Mouse (Mus musculus) thymus, postnatal 10 days (tissue): ENCODE data around the gene Slc16a3.

Source experiments
- DNase-seq, 2 experiments: peaks; one replicate each; pipeline ENCODE4 v3.0.0; 2021; ENCODE audit warnings: low spot score in 2 of 2

Slc16a3 gene

DNA sequence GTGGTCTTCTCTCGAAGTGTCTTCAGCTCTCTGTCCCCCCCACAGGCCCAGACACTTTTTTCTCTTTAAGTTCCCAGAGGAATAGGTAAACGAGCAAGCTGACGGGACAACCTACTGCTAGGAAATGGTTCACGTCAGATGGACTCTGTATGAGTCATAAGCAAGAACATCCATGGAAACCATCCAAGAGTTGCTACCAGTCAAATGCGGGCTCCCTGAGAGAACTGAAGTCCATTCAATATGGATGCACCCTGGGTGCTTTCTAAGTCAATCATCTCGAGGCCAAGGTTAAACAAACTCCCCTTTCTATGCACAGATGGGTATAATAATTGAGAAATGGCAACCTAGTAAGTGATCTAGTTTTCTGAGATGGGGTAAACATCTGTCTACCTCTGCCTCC lies 25.0 kb downstream of the Slc16a3 start:
- no peak for DNase-seq

DNA sequence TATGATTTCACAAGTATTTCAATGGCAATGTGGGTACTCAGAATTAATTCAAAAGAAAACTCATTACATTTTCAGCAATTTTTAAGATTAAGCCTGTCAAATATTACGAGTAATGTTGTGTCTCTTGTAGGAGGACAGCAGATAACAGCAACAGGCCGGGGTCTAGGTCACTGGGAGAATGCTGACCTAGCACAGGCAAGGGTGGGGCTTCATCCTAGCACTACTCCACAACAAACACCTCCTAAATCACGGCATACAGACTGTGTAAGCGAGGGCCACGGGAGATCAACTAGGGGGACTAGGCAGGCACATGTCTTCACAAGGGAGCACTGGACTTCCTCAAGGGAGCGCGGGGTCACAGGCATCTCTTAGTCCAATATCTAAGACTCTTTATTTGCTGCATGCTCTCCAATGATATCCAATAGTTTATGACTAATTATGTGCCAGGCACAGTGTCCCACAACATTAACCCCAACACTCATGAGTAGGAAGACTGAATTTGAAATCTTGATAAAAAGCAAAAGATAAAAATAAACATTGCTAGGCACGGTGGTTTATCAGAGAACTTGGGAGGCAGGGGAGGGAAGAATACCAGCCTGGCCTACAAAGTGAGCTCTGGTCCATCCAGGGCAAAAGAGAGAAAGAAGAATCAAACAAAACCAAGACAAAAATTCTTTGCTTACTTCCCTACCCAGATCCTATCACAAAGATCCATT lies 31.6 kb downstream of the Slc16a3 start:
- DNase-seq = no peak

DNA sequence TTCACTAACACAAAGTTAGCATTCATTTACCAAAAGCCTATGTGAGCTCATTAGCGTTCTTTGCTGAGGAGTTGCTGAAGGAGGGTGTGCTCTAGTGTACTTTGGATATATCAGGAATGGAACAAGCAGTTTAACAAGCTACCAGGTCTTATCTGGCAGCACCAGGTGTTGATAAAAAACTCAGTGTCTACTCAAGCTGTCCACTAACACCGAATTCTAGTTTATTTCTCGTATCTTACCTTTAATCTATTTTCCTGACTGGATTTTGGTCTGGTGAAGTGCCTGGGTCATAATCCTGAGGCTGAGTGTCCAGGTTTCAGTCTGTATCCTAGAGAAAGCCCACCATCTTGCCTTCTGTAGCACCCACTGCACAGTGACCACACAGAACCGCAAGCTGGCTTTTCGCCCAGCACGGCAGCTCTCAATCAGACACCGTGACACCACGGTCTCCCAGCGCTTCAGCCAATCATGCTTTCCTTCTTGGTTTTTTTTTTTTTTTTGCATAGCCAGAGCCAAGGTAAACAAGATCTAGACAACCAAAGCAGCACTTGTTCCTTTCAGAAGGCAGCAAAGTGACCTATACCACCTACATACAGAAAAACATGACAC lies 32.3 kb downstream of the Slc16a3 start:
- DNase-seq = no peak

DNA sequence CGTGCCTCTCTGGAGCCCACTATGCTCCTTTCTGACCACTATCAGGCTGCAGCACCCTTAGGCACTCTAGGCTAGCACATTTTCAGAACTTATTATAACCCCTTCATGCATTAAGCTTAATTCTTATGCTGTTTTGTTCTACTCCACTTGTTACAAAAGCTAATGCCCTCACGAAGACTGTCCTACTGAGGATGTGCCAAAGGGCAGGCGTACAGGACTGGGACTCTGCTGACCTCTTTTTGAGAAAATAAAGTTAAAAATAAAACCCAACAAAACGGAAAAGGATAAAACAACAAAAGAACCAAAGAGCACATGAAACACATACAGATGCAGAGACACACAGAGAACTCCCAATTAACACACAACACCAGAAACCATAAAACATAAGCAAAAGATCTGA lies 33.4 kb downstream of the Slc16a3 start:
- no peak for DNase-seq

DNA sequence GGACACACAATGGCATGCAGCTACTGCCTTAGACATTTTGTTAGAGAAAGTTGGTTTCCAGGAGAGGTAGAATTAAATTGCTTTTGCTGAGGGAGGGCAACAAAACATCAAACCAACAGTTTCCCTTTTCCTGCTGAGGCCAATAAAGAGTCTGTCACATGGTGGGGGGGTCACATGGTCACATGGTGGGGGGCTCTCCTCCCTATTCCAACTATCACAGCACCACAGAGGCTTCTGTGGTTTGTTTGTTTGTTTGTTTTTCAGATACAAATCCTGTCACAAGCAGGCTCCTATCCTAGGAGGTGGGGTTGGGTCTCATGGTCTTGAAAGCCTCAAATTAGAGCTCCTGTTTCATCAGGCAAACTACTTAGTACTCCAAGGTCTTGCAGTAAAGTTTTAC lies 34.2 kb downstream of the Slc16a3 start:
- no peak for DNase-seq

DNA sequence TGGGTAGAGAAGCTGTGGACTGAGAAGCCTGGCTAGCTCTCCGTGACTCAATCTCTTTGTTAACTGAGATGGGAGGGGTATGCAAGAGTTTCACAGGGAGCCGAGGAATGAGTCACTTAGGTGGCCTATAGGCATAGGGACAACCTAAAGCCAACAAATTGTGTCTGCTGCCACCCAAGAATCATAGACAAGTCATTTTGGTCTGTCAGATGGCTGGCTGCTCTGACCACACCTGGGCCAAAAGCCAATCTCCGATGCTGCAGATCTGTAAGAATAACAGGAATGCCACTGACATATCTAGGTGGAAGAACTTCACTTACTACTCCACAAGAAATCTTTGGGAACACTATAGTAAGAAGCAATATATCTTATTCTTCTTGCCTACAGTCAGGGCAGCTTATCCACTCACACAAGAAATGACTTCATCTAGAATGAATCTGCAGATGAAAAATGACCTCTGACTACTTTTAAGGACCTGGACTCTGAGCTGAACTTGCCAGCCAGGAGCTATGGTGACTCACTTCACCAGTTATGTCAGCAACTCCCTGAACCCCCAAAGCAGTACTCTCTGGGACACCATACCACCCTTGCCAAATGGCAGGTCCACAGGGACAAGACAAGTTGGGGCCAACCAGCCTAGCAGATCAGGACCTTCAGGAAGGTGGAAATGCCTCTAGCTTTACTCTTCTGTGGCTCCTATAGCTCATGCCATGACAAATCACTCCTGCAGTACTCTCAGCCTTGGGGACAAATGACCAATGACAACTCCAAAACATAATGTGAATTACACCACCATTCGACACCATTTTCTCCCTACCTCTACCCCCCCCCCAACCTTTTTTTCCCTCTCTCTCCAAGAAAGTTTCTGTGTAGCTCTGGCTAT lies 36.4 kb downstream of the Slc16a3 start:
- no peak for DNase-seq

DNA sequence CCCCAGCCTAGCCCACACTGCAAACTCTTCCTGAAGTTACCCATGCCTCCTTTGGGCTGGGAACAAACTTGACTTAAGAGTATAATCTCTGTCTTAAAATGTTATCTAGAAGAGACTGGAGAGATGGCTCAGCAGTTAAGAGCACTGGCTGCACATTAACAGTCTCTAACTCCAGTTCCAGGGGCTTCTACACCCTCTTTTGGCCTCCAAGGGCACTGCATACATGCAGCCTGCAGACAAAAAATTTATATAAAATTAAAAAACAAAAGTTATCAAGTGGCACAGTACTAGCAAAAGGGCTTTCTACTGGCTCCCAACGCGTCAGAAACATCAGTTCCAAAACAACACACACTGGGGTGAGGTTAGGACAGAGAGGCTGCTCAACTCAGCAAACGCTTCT lies 39.3 kb downstream of the Slc16a3 start:
- DNase-seq = no peak

DNA sequence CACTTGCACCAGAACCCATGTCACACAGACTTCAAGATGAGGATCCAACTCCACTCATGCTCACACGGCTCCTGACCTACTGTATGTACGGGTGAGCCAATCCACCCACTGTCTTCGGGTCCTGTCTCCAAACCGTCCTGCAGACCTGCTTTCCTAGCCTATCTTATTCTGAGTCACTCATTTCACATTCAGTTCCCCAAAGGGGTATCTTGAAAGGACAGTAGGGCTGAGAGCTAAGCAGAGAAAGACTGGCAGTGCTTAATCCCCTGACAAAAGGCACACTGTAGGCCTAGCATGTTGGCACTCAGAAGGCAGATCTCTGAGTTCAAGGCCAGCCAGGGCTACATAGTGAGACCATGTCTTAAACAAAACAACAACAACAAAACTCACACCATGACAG lies 40.1 kb downstream of the Slc16a3 start:
- DNase-seq = no peak

DNA sequence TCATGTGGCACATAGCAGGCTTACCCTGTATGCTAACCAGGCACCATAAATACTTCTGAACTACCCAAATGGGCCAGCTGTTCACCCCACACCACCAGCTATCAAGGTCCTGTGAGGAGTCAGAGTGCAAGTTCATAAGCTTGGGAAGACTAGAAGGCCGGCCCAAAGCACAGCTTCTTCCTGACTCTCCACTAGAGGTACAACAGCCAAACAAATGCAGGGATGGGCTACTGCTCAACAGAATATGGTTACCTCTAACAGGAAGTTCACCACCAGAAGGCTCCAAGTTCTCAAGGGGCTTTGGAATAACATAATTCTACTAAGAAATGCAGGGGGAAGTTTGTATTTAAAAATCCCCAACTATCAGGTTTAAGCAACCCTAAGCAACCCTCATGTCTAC lies 41.2 kb downstream of the Slc16a3 start:
- DNase-seq = no peak

DNA sequence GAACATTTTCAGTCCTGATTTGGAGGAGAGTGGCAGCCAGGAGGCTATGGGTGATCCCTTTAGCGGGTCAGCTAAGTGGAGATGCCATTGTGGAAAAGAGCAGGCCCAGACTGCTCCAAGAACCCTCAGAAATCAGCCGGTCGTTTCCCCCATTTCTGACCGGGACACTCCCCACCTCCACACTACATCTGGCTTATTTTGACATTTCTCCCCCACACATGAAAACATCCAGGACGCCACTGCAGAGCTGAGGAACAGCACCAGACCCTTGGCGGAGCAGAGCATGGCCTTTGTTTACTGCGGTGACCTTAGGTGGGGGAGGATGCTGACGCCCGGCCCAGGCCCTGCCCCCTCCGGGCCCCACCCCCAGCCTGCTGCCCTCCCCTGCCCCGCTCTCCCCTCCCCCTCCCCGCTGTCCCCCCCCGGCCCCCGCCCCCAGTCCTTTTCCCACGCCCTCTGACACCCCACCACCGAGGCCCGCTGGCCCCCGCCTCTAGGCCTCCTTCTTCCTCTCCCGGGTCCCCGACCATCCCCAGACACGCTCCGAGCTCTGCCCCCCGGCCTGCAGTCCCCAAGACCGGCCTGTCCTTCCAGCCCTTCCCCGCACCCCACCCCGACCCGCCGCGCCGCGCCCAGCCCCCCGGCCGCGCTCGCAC lies 42.0 kb downstream of the Slc16a3 start:
- DNase-seq = peak; percentile 25 to 37

DNA sequence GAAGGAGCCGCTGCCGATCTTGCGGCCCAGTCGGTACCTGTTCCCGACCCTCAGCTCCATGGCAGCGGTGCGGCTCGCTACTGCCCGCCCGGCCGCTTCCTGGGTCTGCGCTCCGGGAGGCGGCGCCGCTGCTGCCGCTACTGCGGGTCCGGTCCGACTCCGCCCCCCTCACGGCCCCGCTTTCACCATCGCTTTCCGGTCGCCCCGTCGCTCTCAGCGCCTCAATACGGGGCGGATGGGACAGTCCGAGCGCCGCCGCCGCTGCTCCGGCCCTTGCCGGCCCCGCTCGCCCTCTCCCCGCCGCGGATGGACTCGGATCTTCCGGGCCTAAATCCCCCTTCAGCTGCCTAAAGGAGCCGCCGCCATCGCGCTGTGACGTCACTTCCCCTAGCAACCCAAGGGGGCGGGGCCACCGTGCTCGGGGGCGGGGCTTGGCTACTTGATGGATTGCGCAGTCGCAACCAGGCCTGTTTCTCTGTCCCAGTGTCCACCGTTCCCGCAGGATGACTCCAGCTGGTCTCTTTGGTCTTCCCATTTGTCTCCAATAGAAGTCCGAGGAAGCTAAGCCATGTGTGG lies 42.8 kb downstream of the Slc16a3 start, which contains the start of gene Csnk1d:
TSS of gene Csnk1d (minus strand) at position 380 of the 576 bp plus-strand sequence.
- DNase-seq = peak; percentile 94 to 99

DNA sequence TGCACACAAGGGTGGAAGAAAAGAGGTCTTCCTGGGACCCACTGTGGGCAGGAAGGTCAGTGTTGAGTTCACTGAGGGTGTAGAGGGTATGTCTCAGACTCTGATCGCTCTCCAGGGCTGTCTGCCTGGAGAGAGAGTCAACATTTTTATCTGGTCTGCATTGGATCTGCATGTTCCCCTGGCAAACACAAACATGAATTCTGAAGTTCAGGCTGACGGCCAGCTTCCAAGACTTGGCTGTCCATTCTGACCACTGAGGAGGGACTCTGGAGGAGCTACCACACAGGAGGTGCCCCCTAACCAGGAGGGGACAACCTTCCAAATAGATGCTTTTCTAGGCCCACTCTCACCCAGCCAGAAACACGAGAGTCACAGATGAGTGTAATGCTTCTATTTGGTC lies 43.5 kb downstream of the Slc16a3 start:
- DNase-seq = no peak

DNA sequence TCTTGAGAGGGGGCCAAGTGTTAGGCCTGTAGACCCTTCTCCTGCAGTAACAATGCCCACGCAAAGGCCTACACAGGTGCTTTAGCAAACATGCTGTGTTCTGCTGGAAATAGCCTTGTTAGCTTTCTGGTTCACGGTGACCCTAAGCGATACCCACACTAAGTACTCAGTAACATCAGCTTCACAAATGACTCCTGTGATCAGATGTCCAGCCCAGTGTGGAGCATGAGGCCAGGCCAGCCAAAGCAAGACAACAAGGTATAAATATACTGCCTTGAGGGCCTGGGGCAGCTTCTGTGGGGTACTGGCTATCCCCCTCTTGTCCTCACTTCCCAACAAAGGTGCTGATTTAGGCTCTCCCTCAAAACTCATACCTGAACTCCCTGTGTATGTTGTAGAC lies 44.8 kb downstream of the Slc16a3 start:
- DNase-seq = no peak

DNA sequence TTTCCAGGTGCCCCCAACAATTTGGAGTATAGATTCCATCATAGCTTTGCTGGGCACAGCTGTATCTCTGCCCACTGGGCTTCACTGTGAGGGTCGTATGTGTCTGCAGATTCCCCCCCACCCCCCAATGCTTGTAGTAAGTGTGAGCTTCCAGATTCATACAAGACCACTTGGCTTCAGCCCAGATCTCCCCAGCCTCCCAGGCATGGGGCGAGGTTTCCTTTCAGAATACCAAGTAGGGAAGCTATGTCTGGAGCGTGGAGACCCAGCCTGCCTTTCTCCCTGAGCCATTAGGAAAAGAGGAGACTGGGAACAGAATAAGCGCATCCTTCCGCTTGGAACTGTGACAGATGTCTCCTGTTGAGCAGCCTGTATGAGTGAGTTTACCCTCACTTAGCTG lies 45.3 kb downstream of the Slc16a3 start:
- no peak for DNase-seq

DNA sequence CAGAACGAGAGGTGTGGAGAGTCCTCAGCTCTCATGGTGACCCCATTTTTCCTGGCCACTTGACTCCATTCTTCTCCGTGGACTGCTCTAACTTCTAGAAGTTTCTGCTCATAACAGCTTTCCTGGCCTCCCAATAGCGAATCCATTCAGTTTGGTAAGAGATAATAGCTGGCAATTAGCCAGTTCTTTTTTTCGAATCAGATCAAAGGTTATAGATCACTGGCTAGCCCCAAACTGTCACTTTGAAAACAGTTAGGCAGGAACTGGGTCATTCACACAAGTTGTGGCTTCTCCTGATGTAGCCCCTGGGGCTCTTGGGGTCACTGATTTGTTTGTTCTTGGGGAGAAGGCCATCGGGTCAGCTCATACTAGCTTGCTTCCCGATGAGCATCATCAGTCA lies 46.5 kb downstream of the Slc16a3 start:
- DNase-seq = no peak

DNA sequence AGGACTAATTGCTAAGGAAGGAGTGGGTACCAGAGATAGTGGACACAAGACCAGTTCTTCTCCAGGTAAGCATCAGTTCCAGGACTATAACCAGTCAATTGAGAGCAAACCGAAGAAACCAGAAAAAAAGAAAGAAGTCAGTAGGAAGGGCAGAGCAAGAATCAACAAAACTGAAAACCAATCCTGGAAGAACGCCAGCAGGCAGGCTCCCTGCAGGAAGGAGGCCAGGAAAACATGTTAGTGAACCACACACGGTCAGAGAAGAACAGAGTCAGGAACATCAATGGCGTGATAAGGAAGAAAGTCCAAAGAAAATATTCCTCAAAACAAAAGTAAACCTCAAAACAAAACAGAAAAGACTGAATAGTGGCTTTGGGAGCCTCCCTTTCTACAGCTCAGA lies 53.7 kb downstream of the Slc16a3 start:
- DNase-seq = no peak

DNA sequence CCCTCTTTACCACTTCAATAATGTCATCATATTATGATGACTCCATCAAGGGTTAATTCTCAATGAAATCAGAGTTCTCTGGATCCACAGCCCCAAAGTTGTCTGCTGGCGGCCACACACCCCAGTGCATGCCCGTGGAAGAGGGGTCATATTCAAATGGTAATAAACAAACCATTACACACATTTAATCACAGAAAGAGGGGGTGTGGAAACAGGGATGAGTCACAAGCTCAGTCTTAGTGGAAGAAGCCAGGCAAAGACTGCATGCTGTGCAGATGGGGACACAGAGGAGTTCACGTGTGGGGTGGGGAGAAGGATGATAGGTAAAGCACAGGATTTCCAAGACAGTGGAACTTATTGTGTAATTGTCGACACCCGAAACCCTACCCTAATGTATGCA lies 56.0 kb downstream of the Slc16a3 start:
- no peak for DNase-seq

DNA sequence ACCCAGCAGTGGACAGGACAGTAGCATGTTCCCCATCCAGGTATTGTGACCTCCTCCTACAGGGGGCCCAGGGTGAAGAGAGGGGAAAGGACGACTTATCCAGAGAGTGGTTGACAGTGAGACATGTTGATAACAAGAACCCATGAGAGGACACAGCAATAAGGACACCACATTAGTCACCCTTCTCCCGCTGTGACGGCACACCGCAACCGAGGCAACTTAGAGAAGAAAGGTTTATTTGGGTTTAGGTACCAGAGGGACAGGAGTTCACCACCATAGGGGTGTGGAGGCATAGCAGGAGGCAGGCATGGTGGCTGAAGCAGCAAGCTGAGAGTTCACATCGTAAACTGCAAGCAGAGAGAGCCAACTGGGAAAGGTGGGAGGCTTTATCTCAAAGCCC lies 57.9 kb downstream of the Slc16a3 start:
- no peak for DNase-seq

DNA sequence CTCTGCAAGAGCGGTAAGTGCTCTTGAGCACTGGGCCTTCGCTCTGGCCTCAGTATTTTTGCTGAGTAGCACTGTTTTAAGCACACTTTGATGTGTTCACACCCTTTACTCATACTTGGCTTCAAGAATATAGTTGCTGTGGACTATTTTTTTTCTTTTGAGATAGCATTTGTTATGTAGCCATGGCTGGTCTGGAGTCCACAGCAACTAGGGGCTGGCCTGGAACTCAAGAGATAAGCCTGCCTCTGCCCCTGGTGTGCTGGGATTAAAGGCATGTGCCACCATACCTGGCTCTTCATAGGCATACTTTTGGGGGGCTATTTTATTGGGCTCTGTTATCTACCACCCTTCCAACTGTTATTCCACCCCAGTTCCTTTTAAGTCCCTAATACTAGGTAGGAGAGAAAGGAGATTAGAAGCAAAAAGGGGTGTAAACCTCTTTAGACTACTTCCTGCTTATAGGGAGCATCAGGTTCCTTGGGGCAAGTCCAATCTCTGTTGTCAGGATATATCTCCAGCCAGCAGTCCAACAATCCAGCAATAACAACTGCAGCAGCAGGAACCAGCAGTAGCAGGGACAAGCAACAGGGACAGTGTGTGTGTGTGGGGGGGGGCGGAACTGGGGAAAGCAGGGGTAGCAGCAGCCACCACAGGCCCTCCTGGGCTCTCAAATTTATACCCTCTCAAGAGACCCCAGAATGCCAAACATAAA lies 61.9 kb downstream of the Slc16a3 start:
- DNase-seq = no peak
